Mouse (Mus musculus) forebrain, postnatal 0 days (tissue): ENCODE measurements around the gene Cplane1. TPM values are rescaled to one million over a fixed set of nuclear protein-coding genes. Genes with fewer than 3 reads are reported as not detected.
A peak's percentile ranks its signal among the peaks of the same experiment; 100 is the strongest.
"Not testable (repeated sequence)": the region's sequence is repeated elsewhere in the genome, so short reads cannot be mapped to it uniquely, and the experiment has no call there.

Experiments used
- ATAC-seq: fragments of 200-750 bp; cut with Nextera tagmentation; 2 replicates; pipeline ENCODE4 v1.8.0; 2017; ENCODE audit warnings: mild to moderate bottlenecking, moderate library complexity
- DNase-seq: peaks from one replicate; pipeline ENCODE4 v3.0.0-alpha.2; 2015
- H3K27ac ChIP-seq: fragments of 300-500 bp; sonication (generic); 2 replicates; pipeline ENCODE4 v1.5.1; 2014; ENCODE audit warnings: low read depth, mild to moderate bottlenecking, antibody characterized with exemption, low read length, moderate library complexity, mixed read lengths
- H3K27me3 ChIP-seq: fragments of 300-500 bp; sonication (generic); 2 replicates; pipeline ENCODE4 v1.6.1; 2014; ENCODE audit warnings: mild to moderate bottlenecking, low read length, mixed read lengths; ENCODE audit not compliant: insufficient read depth
- H3K36me3 ChIP-seq: fragments of 300-500 bp; sonication (generic); 2 replicates; pipeline ENCODE4 v1.6.1; 2014; ENCODE audit warnings: mild to moderate bottlenecking, moderate library complexity; ENCODE audit not compliant: insufficient read depth
- H3K4me1 ChIP-seq: fragments of 300-500 bp; sonication (generic); 2 replicates; pipeline ENCODE4 v1.6.1; 2014; ENCODE audit warnings: antibody characterized with exemption; ENCODE audit not compliant: insufficient read depth
- H3K4me2 ChIP-seq: fragments of 300-500 bp; sonication (generic); 2 replicates; pipeline ENCODE4 v1.6.1; 2014; ENCODE audit warnings: low read depth, mild to moderate bottlenecking, moderate library complexity
- H3K4me3 ChIP-seq: fragments of 300-500 bp; sonication (generic); 2 replicates; pipeline ENCODE4 v1.5.1; 2014; ENCODE audit warnings: low read depth, low read length, mixed read lengths
- H3K9ac ChIP-seq: fragments of 300-500 bp; sonication (generic); 2 replicates; pipeline ENCODE4 v1.6.1; 2014; ENCODE audit warnings: mild to moderate bottlenecking
- H3K9me3 ChIP-seq: fragments of 300-500 bp; sonication (generic); 2 replicates; pipeline ENCODE4 v1.6.1; 2016; ENCODE audit warnings: low read length
- CTCF ChIP-seq: sonication (generic); IDR thresholded peaks from 2 replicates; pipeline ENCODE4 v1.5.1; 2016; ENCODE audit warnings: antibody characterized with exemption, control low read depth, low read depth
- WGBS: fragments of 180-500 bp; shearing (Covaris S2); extraction: QIAGEN DNeasy Blood & Tissue Kit; methylation state at CpG from one replicate; pipeline ENCODE4 v1.1.7; 2014; 5-methylcytosine and 5-hydroxymethylcytosine counted together
- polyA plus RNA-seq: library from polyadenylated mRNA; unstranded; fragments of >200 nt; fragmentation: Nextera tagmentation; extraction: Ambion mirVana; gene quantifications from 2 replicates; pipeline ENCODE4 v1.2.1, GENCODE M21; 2015
- total RNA-seq: library from RNA; depleted of rRNA; stranded (reverse); fragments of >200 nt; gene quantifications from 2 replicates; pipeline ENCODE4 v1.2.3, GENCODE M21; 2014

Cplane1 gene
- total and polyA plus RNA-seq, 2 experiments from 2014 or later: 10.1 to 37.0 TPM

DNA sequence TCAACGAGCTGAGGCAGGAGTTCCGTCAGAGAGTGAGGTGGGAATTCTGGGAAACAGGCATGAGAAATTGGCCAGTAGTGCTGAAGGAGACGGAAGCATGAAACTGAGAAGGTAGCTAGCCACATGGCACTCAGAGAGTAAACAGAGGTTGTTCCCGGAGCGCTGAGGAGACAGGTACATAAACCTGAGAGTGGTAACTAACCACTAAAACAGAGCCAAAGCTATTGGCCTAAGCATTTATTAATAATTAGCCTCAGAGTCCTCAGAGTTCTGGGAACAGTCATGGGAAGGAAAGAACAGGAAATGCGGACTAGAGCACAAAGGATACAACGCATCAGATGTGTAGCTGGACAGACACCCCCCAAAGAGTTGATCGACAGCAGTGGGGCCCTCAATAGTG, 99.3 kb downstream of the Cplane1 start:
- WGBS: 93% methylated on average over 8 of the region's 8 CpGs
- no peaks in the 10 kb centered on the region for H3K9me3 ChIP-seq

DNA sequence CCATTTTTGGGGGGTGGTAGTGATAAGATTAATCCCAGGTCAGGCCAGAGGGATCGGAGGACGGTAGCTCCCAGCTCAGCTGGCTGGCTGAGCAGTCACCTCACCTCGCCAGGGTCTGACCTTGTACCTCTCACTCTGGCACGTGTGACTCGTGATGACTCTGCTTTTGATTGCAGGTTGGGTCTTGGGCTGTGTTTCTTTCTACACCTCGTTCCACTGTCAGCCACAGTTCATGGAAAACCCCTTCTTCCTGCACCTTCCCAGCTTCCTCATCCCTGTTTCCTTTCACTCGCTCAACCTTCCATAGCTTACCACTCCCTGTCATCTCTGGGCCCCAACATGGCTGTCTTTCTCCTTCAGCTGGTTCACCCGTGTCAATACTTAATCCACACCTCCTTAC, 103.0 kb downstream of the Cplane1 start:
- Histone ChIP-seq H3K9me3 (no peaks in the 10 kb centered on the region), H3K27me3 (no peaks in the 10 kb centered on the region), H3K4me3 (no peak overlapping the region), H3K36me3 (peaks cover 52% of the 10 kb centered on the region), H3K9ac (no peak overlapping the region), H3K27ac (no peak overlapping the region), H3K4me1 (no peaks in the 10 kb centered on the region), H3K4me2 (no peak overlapping the region)
- ATAC-seq (no peak), DNase-seq (no peak)
- WGBS: 94% methylated on average over 8 of the region's 8 CpGs
- TF ChIP-seq CTCF: no peak

More for the DNA sequence above, 99.3 kb downstream of the Cplane1 start:
- no peak overlapping the region for H3K27ac ChIP-seq
- no peak overlapping the region for H3K4me3 ChIP-seq
- H3K9ac ChIP-seq: no peak overlapping the region
- H3K36me3 ChIP-seq: peaks cover 77% of the 10 kb centered on the region
- H3K27me3 ChIP-seq: no peaks in the 10 kb centered on the region
- ATAC-seq (no peak), DNase-seq (no peak)
- no peak for TF ChIP-seq CTCF
- H3K4me1 ChIP-seq: no peaks in the 10 kb centered on the region
- H3K4me2 ChIP-seq: no peak overlapping the region

DNA sequence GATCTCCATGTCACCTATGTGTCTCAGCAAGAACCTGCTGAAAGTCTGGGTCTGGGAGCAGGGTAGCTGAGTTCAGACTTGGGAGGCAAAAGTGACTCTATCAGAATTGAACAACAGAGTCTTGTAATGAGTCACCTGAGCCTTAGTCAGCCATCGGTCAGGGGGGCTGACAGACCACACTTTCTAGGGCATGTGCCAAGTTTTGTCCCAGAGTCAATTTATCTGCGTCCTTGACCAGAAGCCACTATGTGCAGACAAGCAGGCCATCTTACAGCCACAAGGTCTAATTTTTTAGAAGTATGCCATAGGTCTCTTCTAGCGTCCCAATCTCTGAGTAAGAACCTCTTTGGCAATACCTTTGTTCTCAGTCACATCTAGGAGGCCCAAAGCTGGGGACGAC, 109.0 kb downstream of the Cplane1 start:
- not testable (repeated sequence) for H3K36me3 ChIP-seq, ATAC-seq, DNase-seq, H3K9ac ChIP-seq, H3K4me2 ChIP-seq, H3K9me3 ChIP-seq, H3K4me3 ChIP-seq, H3K27me3 ChIP-seq, H3K27ac ChIP-seq, H3K4me1 ChIP-seq
- WGBS: 93% methylated on average over 4 of the region's 4 CpGs

DNA sequence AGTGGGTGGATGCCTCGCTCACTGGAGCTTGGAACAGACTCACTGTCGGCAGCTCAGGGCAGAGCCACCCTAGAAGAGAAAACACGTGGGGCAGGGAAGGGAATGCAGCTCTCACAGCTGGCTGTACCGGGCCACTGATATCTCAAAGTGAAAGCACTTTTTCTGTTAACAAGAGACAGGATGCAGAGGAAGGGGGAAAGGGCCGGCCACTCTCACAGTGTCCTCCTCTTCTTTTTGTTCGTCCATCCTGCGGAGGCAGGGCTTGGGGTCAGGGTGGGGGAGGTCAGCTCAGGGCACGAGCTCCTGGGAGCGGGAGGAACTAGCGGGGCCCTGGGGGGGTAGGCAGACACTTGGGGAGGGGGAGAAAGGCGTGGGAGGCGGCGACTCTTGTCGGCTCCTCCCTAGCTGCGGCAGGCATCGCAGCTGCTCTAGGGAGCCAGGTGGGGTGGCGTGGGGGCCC, 110.4 kb downstream of the Cplane1 start:
- Histone ChIP-seq H3K9me3 (no peaks in the 10 kb centered on the region), H3K27me3 (no peaks in the 10 kb centered on the region), H3K36me3 (no peaks in the 10 kb centered on the region), H3K4me3 (peak overlapping the region; percentile 23), H3K4me1 (no peaks in the 10 kb centered on the region), H3K27ac (no peak overlapping the region), H3K9ac (no peak overlapping the region), H3K4me2 (peak overlapping the region; percentile 47)
- no peak for TF ChIP-seq CTCF
- no peak for DNase-seq
- WGBS: 42% methylated on average over 17 of the region's 17 CpGs
- ATAC-seq: no peak; the same call in 1 of the 2 replicates

DNA sequence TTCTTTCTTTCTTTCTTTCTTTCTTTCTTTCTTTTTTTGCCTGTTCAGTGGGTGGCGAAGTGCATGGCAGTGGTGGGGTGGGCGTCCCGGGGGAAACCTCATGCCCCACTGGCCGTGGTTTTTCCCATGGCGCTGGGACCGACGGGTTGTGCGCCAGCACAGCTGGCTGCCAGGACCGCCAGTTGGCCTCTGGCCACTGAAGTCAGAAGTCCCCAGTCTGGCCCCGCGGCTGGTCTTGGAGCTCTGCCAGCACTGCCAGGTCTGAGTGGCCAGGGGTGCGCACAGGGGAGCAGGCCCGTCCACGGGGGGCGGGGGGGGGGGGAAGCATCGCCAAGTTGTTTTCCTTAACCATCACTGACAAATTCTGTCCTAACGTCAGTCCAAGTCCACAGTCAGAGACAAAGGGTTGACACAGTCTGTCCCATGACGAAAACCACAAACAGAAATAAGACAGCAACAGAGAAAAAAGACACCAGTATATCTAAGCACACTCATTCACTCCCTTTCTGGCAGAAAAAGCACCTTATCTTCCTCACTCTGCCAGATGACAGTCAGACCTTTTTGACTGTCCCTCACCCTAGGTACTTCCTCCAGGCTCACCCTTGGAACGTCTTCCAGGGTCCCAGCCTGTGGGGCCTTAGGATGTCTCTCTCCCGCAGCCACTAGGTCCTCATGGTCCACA, 111.2 kb downstream of the Cplane1 start:
- no peaks in the 10 kb centered on the region for H3K9me3 ChIP-seq
- DNase-seq: no peak
- H3K27me3 ChIP-seq: no peaks in the 10 kb centered on the region
- no peak for TF ChIP-seq CTCF
- H3K4me3 ChIP-seq: peak overlapping the region; percentile 23
- peak overlapping the region; percentile 47 for H3K4me2 ChIP-seq
- 60% methylated on average over 20 of the region's 20 CpGs for WGBS
- H3K4me1 ChIP-seq: no peaks in the 10 kb centered on the region
- peak; percentile 42 for ATAC-seq
- H3K36me3 ChIP-seq: no peaks in the 10 kb centered on the region
- H3K9ac ChIP-seq: no peak overlapping the region
- no peak overlapping the region for H3K27ac ChIP-seq

DNA sequence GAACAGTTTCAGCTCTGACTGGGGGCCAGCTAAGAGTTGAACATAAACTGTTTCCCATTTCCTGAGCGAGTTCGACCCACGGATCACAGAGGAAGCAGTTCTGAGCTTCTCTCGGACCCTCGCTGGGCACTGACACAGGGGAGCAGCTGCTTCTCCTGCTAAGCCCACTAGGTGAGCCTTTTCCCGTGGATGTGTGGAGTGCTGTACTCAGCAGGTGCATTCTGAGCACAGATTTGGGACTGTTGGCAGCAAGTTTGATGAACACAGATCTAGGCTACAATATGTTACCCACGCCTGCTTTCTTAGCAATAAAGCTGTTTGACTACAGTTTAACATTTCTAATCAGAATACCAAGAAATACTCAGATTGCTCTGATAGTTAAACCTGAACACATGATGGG, 112.8 kb downstream of the Cplane1 start:
- 72% methylated on average over 7 of the region's 7 CpGs for WGBS
- Histone ChIP-seq H3K4me3 (no peak overlapping the region), H3K9ac (no peak overlapping the region), H3K4me1 (no peaks in the 10 kb centered on the region), H3K36me3 (no peaks in the 10 kb centered on the region), H3K4me2 (no peak overlapping the region), H3K9me3 (no peaks in the 10 kb centered on the region), H3K27ac (no peak overlapping the region), H3K27me3 (no peaks in the 10 kb centered on the region)
- peak; percentile 32 for DNase-seq
- no peak for TF ChIP-seq CTCF
- peak; percentile 50 for ATAC-seq

DNA sequence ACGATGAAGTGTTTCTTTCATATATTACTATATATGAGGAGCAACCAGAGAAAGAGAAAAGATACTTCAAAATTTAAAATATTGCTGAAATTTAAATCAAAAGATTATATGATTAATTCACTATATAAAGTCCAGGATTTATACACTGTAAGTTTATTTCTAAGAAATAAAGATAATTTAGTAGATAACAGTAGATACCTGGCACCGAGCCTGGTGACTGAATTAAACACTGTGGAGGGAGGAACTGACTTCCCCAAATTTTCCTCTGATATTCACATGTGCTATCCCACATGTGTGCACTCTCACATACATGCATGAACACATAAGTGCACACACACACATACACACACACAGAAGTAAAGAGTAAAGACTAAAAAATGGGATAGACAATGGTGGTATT, 113.2 kb downstream of the Cplane1 start:
- Histone ChIP-seq H3K4me3 (no peak overlapping the region), H3K4me2 (no peak overlapping the region), H3K4me1 (no peaks in the 10 kb centered on the region), H3K9me3 (no peaks in the 10 kb centered on the region), H3K9ac (no peak overlapping the region), H3K27me3 (no peaks in the 10 kb centered on the region), H3K36me3 (no peaks in the 10 kb centered on the region), H3K27ac (no peak overlapping the region)
- WGBS: 77% methylated on average over 2 of the region's 2 CpGs
- DNase-seq: no peak
- no peak for ATAC-seq
- no peak for TF ChIP-seq CTCF
